Mouse (Mus musculus) embryonic facial prominence, embryonic 11.5 days (tissue): Measurements from ENCODE around the gene Bcl7c. TPM values are rescaled to one million over a fixed set of nuclear protein-coding genes. Genes with fewer than 3 reads are reported as not detected.

Experiments used
- ATAC-seq: fragments of 200-750 bp; cut with Nextera tagmentation; replicated peaks from 2 replicates; pipeline ENCODE4 v1.8.0; 2017; ENCODE audit warnings: low read depth; ENCODE audit not compliant: insufficient number of reproducible peaks, low FRiP score, low TSS enrichment
- DNase-seq: peaks from one replicate; pipeline ENCODE4 v3.0.0-alpha.2; 2015; ENCODE audit warnings: low spot score
- H3K27ac ChIP-seq: fragments of 300-500 bp; sonication (generic); replicated peaks from 2 replicates; pipeline ENCODE4 v1.5.1; 2014; ENCODE audit warnings: mild to moderate bottlenecking, low read depth, low read length, control low read depth
- H3K27me3 ChIP-seq: fragments of 300-500 bp; sonication (generic); 2 replicates; pipeline ENCODE4 v1.6.1; 2014; ENCODE audit warnings: mild to moderate bottlenecking, low read length, moderate library complexity, mixed read lengths; ENCODE audit not compliant: control insufficient read depth, insufficient read depth
- H3K36me3 ChIP-seq: fragments of 300-500 bp; sonication (generic); replicated peaks from 2 replicates; pipeline ENCODE4 v1.6.1; 2014; ENCODE audit warnings: low read depth, mild to moderate bottlenecking, low read length, moderate library complexity, mixed read lengths; ENCODE audit not compliant: control insufficient read depth, insufficient read depth
- H3K4me1 ChIP-seq: fragments of 300-500 bp; sonication (generic); 2 replicates; pipeline ENCODE4 v1.6.1; 2014; ENCODE audit warnings: low read length, mixed read lengths; ENCODE audit not compliant: control insufficient read depth, insufficient read depth
- H3K4me2 ChIP-seq: fragments of 300-500 bp; sonication (generic); 2 replicates; pipeline ENCODE4 v1.6.1; 2014; ENCODE audit warnings: low read depth, mild to moderate bottlenecking, control low read depth, low read length, moderate library complexity
- H3K4me3 ChIP-seq: fragments of 300-500 bp; sonication (generic); 2 replicates; pipeline ENCODE4 v1.5.1; 2014; ENCODE audit warnings: low read depth, low read length, control low read depth
- H3K9ac ChIP-seq: fragments of 300-500 bp; sonication (generic); replicated peaks from 2 replicates; pipeline ENCODE4 v1.6.1; 2014; ENCODE audit warnings: mild to moderate bottlenecking, control low read depth, low read length
- H3K9me3 ChIP-seq: fragments of 300-500 bp; sonication (generic); replicated peaks from 2 replicates; pipeline ENCODE4 v1.6.1; 2016; ENCODE audit warnings: mild to moderate bottlenecking, low read length, inconsistent platforms, mixed read lengths; ENCODE audit not compliant: control insufficient read depth
- WGBS: fragments of 180-500 bp; shearing (Covaris S2); extraction: QIAGEN DNeasy Blood & Tissue Kit; methylation state at CpG from one replicate; pipeline ENCODE4 v1.1.7; 2014; 5-methylcytosine and 5-hydroxymethylcytosine counted together
- polyA plus RNA-seq: library from polyadenylated mRNA; unstranded; fragments of >200 nt; fragmentation: Nextera tagmentation; extraction: Ambion mirVana; gene quantifications from 2 replicates; pipeline ENCODE4 v1.2.1, GENCODE M21; 2014

Bcl7c gene
- polyA plus RNA-seq, 1 experiment from 2014 or later: 86.6 TPM

- H3K9ac ChIP-seq: no peak overlapping the region
- DNase-seq (no peak), ATAC-seq (no peak)
- H3K9me3 ChIP-seq: no peaks in the 10 kb centered on the region
- WGBS: 67% methylated on average over 3 of the region's 3 CpGs
- H3K27me3 ChIP-seq: no peaks in the 10 kb centered on the region
- no peak overlapping the region for H3K4me3 ChIP-seq
- peaks cover 6% of the 10 kb centered on the region for H3K4me1 ChIP-seq
- no peaks in the 10 kb centered on the region for H3K36me3 ChIP-seq
- H3K4me2 ChIP-seq: no peak overlapping the region
- peak overlapping the region; percentile 90 for H3K27ac ChIP-seq
Measured at GRCm38 (mm10) chr7:127711456-127711855, 2.7 kb upstream of the Bcl7c start.

- DNase-seq (no peak), ATAC-seq (no peak)
- Histone ChIP-seq H3K27me3 (no peaks in the 10 kb centered on the region), H3K9ac (no peak overlapping the region), H3K4me3 (no peak overlapping the region), H3K36me3 (no peaks in the 10 kb centered on the region), H3K27ac (no peak overlapping the region), H3K9me3 (no peaks in the 10 kb centered on the region), H3K4me2 (no peak overlapping the region), H3K4me1 (peaks cover 6% of the 10 kb centered on the region)
- 89% methylated on average over 3 of the region's 3 CpGs for whole genome bisulfite sequencing
Measured at GRCm38 (mm10) chr7:127711031-127711430, 2.3 kb upstream of the Bcl7c start.

DNA sequence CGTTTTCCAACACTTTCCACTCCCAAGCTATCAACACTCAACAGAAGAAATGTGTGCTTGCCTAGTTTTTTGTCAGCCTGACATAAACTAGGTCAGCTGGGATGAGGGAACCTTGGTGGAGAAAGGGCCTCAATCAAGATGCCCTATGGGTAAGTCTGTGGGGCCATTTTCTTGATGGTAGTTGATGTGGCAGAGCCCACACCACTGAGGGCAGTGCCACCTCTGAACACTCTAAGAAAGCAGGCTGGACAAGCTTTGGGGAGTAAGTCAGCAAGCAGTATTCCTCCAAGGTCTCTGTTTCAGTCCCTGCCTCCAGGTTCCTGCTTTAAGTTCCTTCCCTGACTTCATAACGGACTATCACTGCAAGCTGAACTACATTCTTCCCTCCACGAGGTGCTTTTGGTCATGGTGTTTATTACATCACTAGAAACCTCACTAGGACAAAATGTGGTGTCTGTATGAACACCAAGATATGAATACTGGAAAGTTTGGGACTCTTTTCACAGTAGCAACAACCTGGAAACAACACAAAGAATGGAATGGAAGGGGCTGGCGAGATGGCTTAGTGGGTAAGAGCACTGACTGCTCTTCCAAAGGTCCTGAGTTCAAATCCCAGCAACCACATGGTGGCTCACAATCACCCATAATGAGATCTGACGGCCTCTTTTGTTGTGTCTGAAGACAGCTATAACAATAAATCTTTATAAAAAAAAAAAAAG is 687 bp upstream of the Bcl7c start:
- WGBS: 73% methylated on average over 5 of the region's 5 CpGs
- Histone ChIP-seq H3K9me3 (no peaks in the 10 kb centered on the region), H3K4me2 (peak overlapping the region; percentile 56), H3K27me3 (no peaks in the 10 kb centered on the region), H3K9ac (peak overlapping the region; percentile 80; the same call in 1 of the 2 replicates), H3K4me3 (peak overlapping the region; percentile 64), H3K4me1 (peaks cover 6% of the 10 kb centered on the region), H3K36me3 (no peaks in the 10 kb centered on the region), H3K27ac (no peak overlapping the region)
- DNase-seq (no peak), ATAC-seq (no peak)

DNA sequence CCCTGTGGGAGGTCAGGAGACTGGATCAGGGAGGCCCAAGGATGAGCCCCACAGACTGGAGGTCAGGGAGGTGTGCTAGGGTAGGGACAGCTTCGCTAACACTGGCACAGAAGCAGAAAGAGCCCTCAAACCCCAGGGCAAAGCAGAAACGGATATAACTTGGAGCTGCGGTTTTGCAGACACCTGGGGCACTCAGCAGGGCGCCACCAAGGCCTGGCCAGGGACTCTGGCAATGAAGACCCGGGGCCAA is 851 bp downstream of the Bcl7c start:
- Histone ChIP-seq H3K27ac (peak overlapping the region; percentile 98), H3K4me3 (peak overlapping the region; percentile 64), H3K9me3 (no peaks in the 10 kb centered on the region), H3K36me3 (no peaks in the 10 kb centered on the region), H3K27me3 (no peaks in the 10 kb centered on the region), H3K9ac (peak overlapping the region; percentile 80), H3K4me2 (peak overlapping the region; percentile 56), H3K4me1 (peaks cover 6% of the 10 kb centered on the region)
- WGBS: 1% methylated on average over 5 of the region's 5 CpGs
- no peak for DNase-seq
- ATAC-seq: no peak

GRCm38 (mm10) chr7:127707045-127707956 is 1.4 kb downstream of the Bcl7c start:
- Histone ChIP-seq H3K4me3 (peak overlapping the region; percentile 64), H3K27ac (peak overlapping the region; percentile 98), H3K9ac (peak overlapping the region; percentile 80), H3K27me3 (no peaks in the 10 kb centered on the region), H3K36me3 (no peaks in the 10 kb centered on the region), H3K4me1 (peaks cover 6% of the 10 kb centered on the region), H3K9me3 (no peaks in the 10 kb centered on the region), H3K4me2 (peak overlapping the region; percentile 56)
- DNase-seq (peak; percentile 86), ATAC-seq (0 out of 2 replicates have a peak, but pooled peaks have one; percentile 5)
- 17% methylated on average over 22 of the region's 22 CpGs for WGBS

DNA sequence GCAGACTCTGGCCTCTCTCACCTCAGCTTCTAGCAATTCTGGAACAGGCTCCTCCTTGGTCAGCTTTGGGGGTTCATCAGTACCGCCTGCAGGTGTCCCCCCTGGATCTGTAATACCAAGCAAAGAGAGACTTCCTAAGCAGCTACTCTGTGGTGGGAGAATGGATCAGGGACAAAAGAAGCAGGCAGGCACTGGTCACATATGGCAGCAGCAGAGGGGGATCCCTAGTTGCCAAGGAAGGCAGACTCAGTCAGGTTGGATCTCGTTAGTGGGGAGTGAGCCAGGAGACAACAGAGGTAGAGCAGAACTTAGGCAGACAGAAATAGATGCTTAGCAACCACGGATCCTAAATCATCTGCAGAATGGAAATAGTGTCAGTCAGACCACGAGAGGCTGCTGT is 3.0 kb downstream of the Bcl7c start:
- H3K4me1 ChIP-seq: no peaks in the 10 kb centered on the region
- no peak overlapping the region for H3K9ac ChIP-seq
- no peak overlapping the region for H3K27ac ChIP-seq
- no peak overlapping the region for H3K4me3 ChIP-seq
- DNase-seq (no peak), ATAC-seq (no peak)
- no peaks in the 10 kb centered on the region for H3K36me3 ChIP-seq
- no peak overlapping the region for H3K4me2 ChIP-seq
- 66% methylated on average over 4 of the region's 4 CpGs for WGBS
- no peaks in the 10 kb centered on the region for H3K9me3 ChIP-seq
- H3K27me3 ChIP-seq: no peaks in the 10 kb centered on the region

DNA sequence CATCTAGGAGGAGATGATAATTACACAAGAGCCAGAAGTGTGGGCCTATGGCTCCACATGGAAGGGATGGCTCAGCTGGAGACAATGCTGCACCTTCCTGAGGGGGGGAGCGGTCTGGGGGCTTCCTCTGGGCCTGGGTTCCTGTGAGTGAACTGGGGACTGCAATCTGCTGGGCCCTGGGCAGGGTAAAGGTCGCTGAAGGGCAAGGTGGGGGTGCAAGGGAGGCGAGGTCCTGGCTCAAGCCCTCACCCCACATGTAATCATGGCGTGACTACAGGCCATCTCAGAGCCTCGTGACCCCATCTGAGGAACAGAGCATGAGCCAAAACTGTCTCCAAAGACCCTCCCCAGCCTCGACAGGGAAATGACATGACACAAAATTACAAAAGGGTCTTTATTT is 4.1 kb downstream of the Bcl7c start:
- Histone ChIP-seq H3K4me2 (no peak overlapping the region), H3K4me3 (no peak overlapping the region), H3K9me3 (no peaks in the 10 kb centered on the region), H3K36me3 (no peaks in the 10 kb centered on the region), H3K4me1 (no peaks in the 10 kb centered on the region), H3K9ac (no peak overlapping the region), H3K27me3 (no peaks in the 10 kb centered on the region), H3K27ac (no peak overlapping the region)
- WGBS: 56% methylated on average over 6 of the region's 6 CpGs
- ATAC-seq (no peak), DNase-seq (no peak)

DNA sequence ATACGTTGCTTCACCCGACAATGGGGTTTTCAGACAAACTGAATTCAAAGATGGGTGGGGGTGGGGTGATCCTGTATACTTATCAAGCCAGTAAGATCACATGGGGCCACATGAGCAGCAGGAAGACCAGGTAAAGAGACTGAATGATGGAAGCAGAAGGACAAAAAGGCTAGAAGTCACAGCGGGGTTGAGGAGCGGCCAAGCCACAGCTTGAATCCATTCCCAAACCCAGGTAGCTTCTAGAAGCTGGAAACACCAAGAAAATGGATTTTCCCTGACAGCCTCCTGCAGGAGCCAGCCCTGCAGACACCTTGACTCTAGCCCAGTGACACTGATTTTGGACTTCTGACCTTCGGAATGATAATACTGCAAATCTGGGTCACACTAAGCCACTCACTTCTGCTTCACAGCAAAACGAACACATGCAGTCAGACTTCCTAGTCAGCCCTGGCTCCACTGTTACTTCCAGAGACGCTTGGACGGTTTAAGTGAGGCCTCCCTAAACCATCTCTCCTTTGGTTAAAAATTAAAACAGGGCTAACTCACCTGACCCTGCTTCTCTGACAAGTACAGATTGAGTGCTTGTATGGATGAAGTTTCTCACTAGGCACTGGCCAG is 5.1 kb downstream of the Bcl7c start:
- no peak for ATAC-seq
- Histone ChIP-seq H3K27ac (no peak overlapping the region), H3K36me3 (no peaks in the 10 kb centered on the region; the same call in 1 of the 2 replicates), H3K27me3 (no peaks in the 10 kb centered on the region), H3K4me1 (no peaks in the 10 kb centered on the region), H3K9me3 (no peaks in the 10 kb centered on the region), H3K9ac (no peak overlapping the region), H3K4me2 (no peak overlapping the region), H3K4me3 (no peak overlapping the region)
- DNase-seq: no peak
- 92% methylated on average over 8 of the region's 8 CpGs for WGBS
